In genomic region chr13:47688131-47688530, GRCm38 (mm10) we compare ENCODE assay signal across 27 mouse cellular contexts.
A peak's percentile ranks its signal among the peaks of the same experiment; 100 is the strongest.
DNase-seq lines count a peak whose midpoint lies in the region; ATAC-seq lines count a peak whose summit lies in the region.
"Had no signal": no experiment of that assay in that cellular context is flagged by ENCODE, and none has a peak within 500 bp of the region (broad histone marks: within the 10 kb centered on the region; RNA-seq: fewer than 3 reads in every experiment).

No protein-coding gene starts in this region.

- H3K27ac ChIP-seq in embryonic facial prominence, embryonic 11.5 days (replicated peaks; ENCODE audit: low read depth, low read length) = no peak overlapping the region
- H3K27ac ChIP-seq: forebrain, embryonic 10.5 days; forebrain, embryonic 13.5 days; heart, embryonic 15.5 days; hindbrain, embryonic 10.5 days; hindbrain, embryonic 13.5 days had no signal

- 38% methylated on average over 3 of the region's 3 CpGs for WGBS in embryonic facial prominence, embryonic 11.5 days

- H3K36me3 ChIP-seq in embryonic facial prominence, embryonic 11.5 days (replicated peaks; ENCODE audit: control insufficient read depth, insufficient read depth, low read depth, low read length) = no peaks in the 10 kb centered on the region
- H3K36me3 ChIP-seq: forebrain, embryonic 10.5 days; heart, embryonic 12.5 days; heart, embryonic 15.5 days; hindbrain, embryonic 10.5 days; hindbrain, embryonic 13.5 days had no signal

- ATAC-seq in embryonic facial prominence, embryonic 11.5 days (replicated peaks; ENCODE audit: insufficient number of reproducible peaks, low FRiP score, low TSS enrichment, low read depth) = no peak
- ATAC-seq: activated CD4-positive, CD25-positive, alpha-beta regulatory T cell, adult 4 months; CD4-positive, CD25-positive, alpha-beta regulatory T cell, adult 4 months; forebrain, embryonic 13.5 days; forebrain, embryonic 16.5 days; hindbrain, embryonic 16.5 days; inflammation-experienced regulatory T-cells, adult 6 months; intestine, embryonic 16.5 days had no signal

- H3K4me3 ChIP-seq in embryonic facial prominence, embryonic 11.5 days (ENCODE audit: low read depth, low read length) = no peak overlapping the region
- H3K4me3 ChIP-seq: forebrain, embryonic 10.5 days; forebrain, embryonic 13.5 days; heart, embryonic 12.5 days; heart, embryonic 15.5 days; hindbrain, embryonic 10.5 days; hindbrain, embryonic 13.5 days had no signal

- no peaks in the 10 kb centered on the region for H3K4me1 ChIP-seq in embryonic facial prominence, embryonic 11.5 days (ENCODE audit: control insufficient read depth, insufficient read depth, low read length)
- H3K4me1 ChIP-seq: forebrain, embryonic 13.5 days; heart, embryonic 12.5 days; heart, embryonic 15.5 days; hindbrain, embryonic 10.5 days; hindbrain, embryonic 13.5 days had no signal

- no peaks in the 10 kb centered on the region for H3K9me3 ChIP-seq in embryonic facial prominence, embryonic 11.5 days (replicated peaks; ENCODE audit: control insufficient read depth, low read length)
- H3K9me3 ChIP-seq: forebrain, embryonic 10.5 days; forebrain, embryonic 13.5 days; heart, embryonic 12.5 days; heart, embryonic 15.5 days; hindbrain, embryonic 10.5 days; hindbrain, embryonic 13.5 days had no signal

- DNase-seq in heart, adult 11 months = peak; percentile 39
- no peak for DNase-seq in heart, adult 9 months (ENCODE audit: low spot score in 2 of 2)
- DNase-seq in embryonic facial prominence, embryonic 11.5 days (ENCODE audit: low spot score) = peak; percentile 54
- DNase-seq in retina, embryonic 14.5 days (ENCODE audit: low spot score) = peak; percentile 52
- no peak for DNase-seq in ovary, postnatal 14 days (ENCODE audit: low spot score)
- no peak for DNase-seq in cerebellum, adult 9-10 months
- DNase-seq: adrenal gland, adult 8-10 months; adrenal gland, postnatal 25 days; cerebellum, adult 11-12 months; cerebellum, adult 8-10 months; cerebellum, postnatal 14 days; gastrocnemius, postnatal 36 days; heart, postnatal 10 days; heart, postnatal 36 days; kidney, adult 2 months had no signal

- no peak overlapping the region for H3K9ac ChIP-seq in embryonic facial prominence, embryonic 11.5 days (replicated peaks; ENCODE audit: low read length)
- H3K9ac ChIP-seq: forebrain, embryonic 13.5 days; heart, embryonic 12.5 days; heart, embryonic 15.5 days; hindbrain, embryonic 13.5 days had no signal

- no peak overlapping the region for H3K4me2 ChIP-seq in embryonic facial prominence, embryonic 11.5 days (ENCODE audit: low read depth, low read length)
- H3K4me2 ChIP-seq: forebrain, embryonic 13.5 days; heart, embryonic 12.5 days; heart, embryonic 15.5 days; hindbrain, embryonic 13.5 days had no signal

- H3K27me3 ChIP-seq in embryonic facial prominence, embryonic 11.5 days (ENCODE audit: control insufficient read depth, insufficient read depth, low read length) = no peaks in the 10 kb centered on the region
- H3K27me3 ChIP-seq: forebrain, embryonic 13.5 days; heart, embryonic 12.5 days; heart, embryonic 15.5 days; hindbrain, embryonic 13.5 days had no signal

Comparison
In these comparisons a context has a peak if more than half of its experiments do, and no peak if none do; other contexts are left out.
1. DNase-seq: peak in heart, adult 11 months (single experiment), embryonic facial prominence, embryonic 11.5 days (single experiment) and retina, embryonic 14.5 days (single experiment); none in heart, adult 9 months (0 of 2), ovary, postnatal 14 days (single experiment) and cerebellum, adult 9-10 months (single experiment).